Mouse (Mus musculus) limb, embryonic 15.5 days (tissue): ENCODE measurements around the gene Kcng3. TPM values are rescaled to one million over a fixed set of nuclear protein-coding genes. Genes with fewer than 3 reads are reported as not detected.
A peak's percentile ranks its signal among the peaks of the same experiment; 100 is the strongest.

Experiments used
- ATAC-seq: fragments of 200-750 bp; cut with Nextera tagmentation; 2 replicates; pipeline ENCODE4 v1.8.0; 2017; ENCODE audit warnings: low read depth, moderate TSS enrichment; ENCODE audit not compliant: insufficient number of reproducible peaks, low FRiP score, low TSS enrichment
- H3K27ac ChIP-seq: fragments of 300-500 bp; sonication (generic); 2 replicates; pipeline ENCODE4 v1.5.1; 2015; ENCODE audit warnings: moderate library complexity, mild to moderate bottlenecking, inconsistent platforms
- H3K27me3 ChIP-seq: fragments of 300-500 bp; sonication (generic); 2 replicates; pipeline ENCODE4 v1.6.1; 2015; ENCODE audit warnings: inconsistent platforms
- H3K36me3 ChIP-seq: fragments of 300-500 bp; sonication (generic); 2 replicates; pipeline ENCODE4 v1.6.1; 2015; ENCODE audit warnings: inconsistent platforms
- H3K4me1 ChIP-seq: fragments of 300-500 bp; sonication (generic); 2 replicates; pipeline ENCODE4 v1.6.1; 2015; ENCODE audit warnings: inconsistent platforms
- H3K4me2 ChIP-seq: fragments of 300-500 bp; sonication (generic); 2 replicates; pipeline ENCODE4 v1.6.1; 2015; ENCODE audit warnings: mild to moderate bottlenecking, inconsistent platforms
- H3K4me3 ChIP-seq: fragments of 300-500 bp; sonication (generic); 2 replicates; pipeline ENCODE4 v1.5.1; 2015; ENCODE audit warnings: mild to moderate bottlenecking, inconsistent platforms
- H3K9ac ChIP-seq: fragments of 300-500 bp; sonication (generic); 2 replicates; pipeline ENCODE4 v1.6.1; 2015; ENCODE audit warnings: inconsistent platforms
- H3K9me3 ChIP-seq: fragments of 300-500 bp; sonication (generic); 2 replicates; pipeline ENCODE4 v1.6.1; 2016; ENCODE audit warnings: inconsistent platforms
- WGBS: fragments of 180-500 bp; shearing (Covaris S2); methylation state at CpG from one replicate; pipeline ENCODE4 v1.1.7; 2015; 5-methylcytosine and 5-hydroxymethylcytosine counted together
- polyA plus RNA-seq: library from polyadenylated mRNA; unstranded; fragments of >200 nt; fragmentation: Nextera tagmentation; extraction: Ambion mirVana; gene quantifications from 2 replicates; pipeline ENCODE4 v1.2.1, GENCODE M21; 2015

The Kcng3 gene
- polyA plus RNA-seq, 1 experiment from 2014 or later: not detected

DNA sequence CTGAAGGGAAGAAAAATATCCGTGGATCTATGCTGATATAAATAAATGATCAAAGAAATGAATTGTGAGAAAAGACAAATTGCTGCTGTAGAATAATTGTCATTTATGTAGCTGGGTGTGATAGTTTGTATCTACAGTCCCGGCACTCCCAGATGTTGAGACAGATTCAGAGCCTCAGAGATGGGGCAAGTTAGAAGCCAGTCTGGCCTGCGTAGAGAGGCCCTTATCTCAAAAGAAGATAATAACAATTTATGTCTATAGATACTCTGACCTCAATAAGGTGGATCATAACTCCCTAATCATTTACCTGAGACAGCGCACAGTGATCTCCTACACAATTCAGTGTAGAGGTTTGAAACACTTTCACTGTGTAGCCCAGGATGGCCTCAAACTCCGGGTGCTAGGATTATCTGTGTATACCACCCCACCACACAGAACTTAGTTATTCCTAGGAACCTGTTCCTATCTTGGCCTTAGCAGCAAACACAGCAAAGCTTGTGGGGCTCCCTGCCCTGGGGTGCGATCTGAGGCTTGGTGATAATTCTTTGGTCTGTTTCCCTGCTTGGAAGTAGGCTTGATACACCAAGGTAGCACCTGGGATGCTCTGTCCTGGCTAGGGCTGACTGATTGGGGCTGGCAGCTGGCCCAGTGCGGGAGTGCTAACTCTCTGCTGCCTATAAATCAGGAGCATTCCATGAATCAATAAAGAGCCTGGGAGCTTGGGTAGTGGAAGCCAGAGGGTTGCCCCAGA, 19.4 kb upstream of the Kcng3 start:
- H3K4me3 ChIP-seq: no peak overlapping the region
- H3K9me3 ChIP-seq: no peaks in the 10 kb centered on the region
- WGBS: 80% methylated on average over 7 of the region's 7 CpGs
- H3K4me1 ChIP-seq: no peaks in the 10 kb centered on the region
- H3K4me2 ChIP-seq: no peak overlapping the region
- no peaks in the 10 kb centered on the region for H3K36me3 ChIP-seq
- no peaks in the 10 kb centered on the region for H3K27me3 ChIP-seq
- no peak overlapping the region for H3K9ac ChIP-seq
- no peak overlapping the region for H3K27ac ChIP-seq
- no peak for ATAC-seq

DNA sequence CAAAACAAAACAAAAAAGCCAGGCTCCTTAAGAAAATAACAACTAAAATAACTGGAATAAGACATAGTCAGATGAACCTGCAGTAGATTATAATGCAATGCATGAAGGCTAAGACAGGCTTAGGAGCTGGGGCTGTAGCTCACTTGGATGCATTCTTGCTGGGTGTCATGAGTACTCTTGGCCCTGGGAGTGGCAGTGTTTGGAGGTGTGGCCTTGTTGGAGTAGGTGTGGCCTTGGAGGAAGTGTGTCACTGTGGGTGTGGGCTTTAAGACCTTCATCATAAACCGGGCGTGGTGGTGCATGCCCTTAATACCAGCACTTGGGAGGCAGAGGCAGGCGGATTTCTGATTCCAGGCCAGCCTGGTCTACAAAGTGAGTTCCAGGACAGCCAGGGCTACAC, 18.3 kb upstream of the Kcng3 start:
- no peak for ATAC-seq
- Histone ChIP-seq H3K36me3 (no peaks in the 10 kb centered on the region), H3K9me3 (no peaks in the 10 kb centered on the region), H3K27ac (no peak overlapping the region), H3K4me2 (no peak overlapping the region), H3K27me3 (no peaks in the 10 kb centered on the region), H3K4me1 (no peaks in the 10 kb centered on the region), H3K4me3 (no peak overlapping the region), H3K9ac (no peak overlapping the region)
- 84% methylated on average over 3 of the region's 3 CpGs for WGBS

DNA sequence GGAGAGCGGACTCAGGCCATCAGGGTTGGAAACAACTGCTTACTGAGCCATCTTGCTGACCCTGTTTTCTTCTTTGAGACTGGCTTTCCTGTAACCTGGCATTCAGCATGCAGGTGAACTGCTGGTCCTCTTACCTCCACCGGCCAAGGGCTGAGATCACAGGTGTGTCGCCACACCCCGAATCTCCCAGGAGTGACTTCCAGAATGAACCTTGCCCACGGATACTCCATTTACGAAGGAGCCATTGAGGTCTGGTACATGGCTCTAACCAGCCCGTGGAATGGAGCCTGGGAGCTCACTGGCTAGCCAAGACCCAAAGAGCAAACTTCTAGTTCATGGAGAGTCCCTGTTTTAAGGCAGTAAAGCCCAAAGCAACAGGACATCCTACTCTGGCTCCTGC, 15.7 kb upstream of the Kcng3 start:
- Histone ChIP-seq H3K36me3 (no peaks in the 10 kb centered on the region), H3K27ac (no peak overlapping the region), H3K9ac (no peak overlapping the region), H3K4me3 (no peak overlapping the region), H3K4me2 (no peak overlapping the region), H3K27me3 (no peaks in the 10 kb centered on the region), H3K4me1 (no peaks in the 10 kb centered on the region), H3K9me3 (no peaks in the 10 kb centered on the region)
- 88% methylated on average over 7 of the region's 7 CpGs for WGBS
- no peak for ATAC-seq

DNA sequence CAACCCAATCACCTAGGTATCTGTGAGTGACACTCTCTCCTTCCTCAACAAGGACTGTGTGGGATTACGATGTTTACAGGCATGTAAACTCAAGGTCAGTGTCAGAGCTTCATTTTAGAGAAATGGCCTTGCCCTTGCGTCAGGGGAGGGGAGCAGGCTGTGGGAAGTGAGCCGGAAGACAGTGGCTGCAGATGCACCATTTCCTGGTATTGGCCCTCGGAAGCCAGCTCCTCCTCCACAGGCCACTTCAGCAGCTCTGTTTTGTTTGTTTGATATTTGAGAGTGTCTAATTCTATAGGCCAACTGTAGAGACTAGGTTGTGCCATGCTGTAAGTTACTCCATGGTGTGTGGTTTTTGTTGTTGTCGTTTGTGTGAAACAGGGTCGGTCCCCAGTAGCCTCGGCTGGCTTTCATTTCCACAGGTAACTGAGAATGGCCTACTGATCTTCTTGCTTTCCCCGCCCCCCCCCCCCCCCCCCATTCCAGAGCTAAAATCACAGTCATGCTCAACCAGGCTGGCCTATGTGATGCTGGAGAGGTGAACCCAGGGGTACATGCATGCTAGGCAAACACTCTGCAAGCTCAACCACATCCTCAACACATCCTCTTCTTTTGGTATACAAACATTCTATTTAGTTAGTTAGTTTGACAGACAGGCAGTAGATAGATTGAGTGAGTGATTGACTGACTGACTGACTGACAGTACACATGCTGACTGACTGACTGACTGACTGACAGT, 14.9 kb upstream of the Kcng3 start:
- Histone ChIP-seq H3K36me3 (no peaks in the 10 kb centered on the region), H3K27ac (no peak overlapping the region), H3K9ac (no peak overlapping the region), H3K4me2 (no peak overlapping the region), H3K9me3 (no peaks in the 10 kb centered on the region), H3K27me3 (no peaks in the 10 kb centered on the region), H3K4me3 (no peak overlapping the region), H3K4me1 (no peaks in the 10 kb centered on the region)
- 79% methylated on average over 8 of the region's 8 CpGs for WGBS
- ATAC-seq: no peak

DNA sequence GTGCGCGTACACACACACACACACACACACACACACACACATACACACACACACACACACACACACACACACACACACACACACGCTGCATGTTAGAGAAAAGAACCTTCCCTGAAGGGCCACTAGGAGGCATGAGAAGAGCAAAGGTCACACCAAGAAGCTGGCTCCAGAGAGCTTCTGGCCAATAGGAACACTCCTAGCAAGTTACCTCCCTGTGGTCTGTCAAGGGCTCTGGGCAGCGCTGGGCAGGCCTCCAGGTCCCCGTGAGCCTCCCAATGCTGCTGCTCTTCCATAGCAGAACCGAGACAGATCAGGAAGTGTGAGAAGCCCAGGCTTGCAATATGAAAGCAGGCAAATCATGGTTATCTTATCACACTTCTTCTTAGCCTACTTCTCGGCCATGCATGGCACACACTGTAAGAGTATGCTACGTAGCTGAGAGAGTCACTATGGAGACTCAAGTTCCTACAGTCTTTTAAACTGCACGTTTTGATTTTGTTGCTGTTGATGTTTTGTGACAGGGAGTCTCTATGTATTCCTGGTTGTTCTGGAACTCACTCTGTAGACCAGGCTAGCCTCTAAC, 13.6 kb upstream of the Kcng3 start:
- Histone ChIP-seq H3K9ac (no peak overlapping the region), H3K27me3 (no peaks in the 10 kb centered on the region), H3K9me3 (no peaks in the 10 kb centered on the region), H3K4me1 (no peaks in the 10 kb centered on the region), H3K4me3 (no peak overlapping the region), H3K36me3 (no peaks in the 10 kb centered on the region), H3K4me2 (no peak overlapping the region), H3K27ac (no peak overlapping the region)
- WGBS: 56% methylated on average over 9 of the region's 9 CpGs
- ATAC-seq: no peak

DNA sequence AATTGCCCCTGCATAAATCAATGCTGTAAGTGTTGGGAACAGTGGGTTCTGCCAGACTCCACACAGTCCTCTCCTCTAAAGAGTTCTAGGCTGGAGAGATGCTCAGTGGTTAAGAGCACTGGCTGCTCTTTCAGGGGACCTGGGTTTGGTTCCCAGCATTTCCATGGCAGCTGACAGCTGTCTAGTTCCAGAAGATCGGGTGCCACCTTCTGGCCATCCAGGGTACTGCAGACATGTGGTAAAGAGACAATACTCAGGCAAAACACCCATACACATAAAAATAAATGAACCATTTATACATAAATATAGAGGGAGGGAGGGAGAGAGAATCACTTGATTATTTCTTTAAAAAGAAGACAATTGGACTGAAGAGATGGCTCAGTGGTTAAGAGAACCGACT, 5.7 kb upstream of the Kcng3 start:
- Histone ChIP-seq H3K9me3 (no peaks in the 10 kb centered on the region), H3K27ac (no peak overlapping the region), H3K4me2 (no peak overlapping the region), H3K36me3 (no peaks in the 10 kb centered on the region), H3K27me3 (peaks cover 22% of the 10 kb centered on the region), H3K4me1 (peaks cover 8% of the 10 kb centered on the region), H3K9ac (no peak overlapping the region), H3K4me3 (no peak overlapping the region)
- ATAC-seq: no peak
- WGBS: 82% methylated on average over 2 of the region's 2 CpGs

DNA sequence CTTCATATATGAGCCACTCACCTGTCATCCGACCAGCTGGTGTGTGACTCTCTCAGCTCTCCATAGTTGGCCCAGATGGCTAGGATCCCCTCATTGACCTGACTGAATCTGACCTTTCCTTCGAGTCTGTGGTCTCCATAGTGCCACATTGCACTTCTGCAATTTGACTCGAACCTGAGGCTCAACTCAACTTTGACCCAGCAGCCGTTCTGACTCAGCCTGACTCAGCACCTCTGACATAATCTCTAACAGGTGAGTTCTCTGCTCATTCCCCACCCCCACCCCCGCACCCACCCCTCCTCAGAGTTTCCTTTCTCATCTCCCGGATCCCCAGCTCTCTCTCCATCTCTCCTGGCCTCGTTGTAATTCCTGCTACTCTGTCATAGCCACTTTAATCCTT, 4.7 kb upstream of the Kcng3 start:
- Histone ChIP-seq H3K27me3 (peaks cover 32% of the 10 kb centered on the region), H3K4me2 (no peak overlapping the region), H3K9ac (no peak overlapping the region), H3K27ac (no peak overlapping the region), H3K4me3 (no peak overlapping the region), H3K9me3 (no peaks in the 10 kb centered on the region), H3K4me1 (peaks cover 17% of the 10 kb centered on the region), H3K36me3 (no peaks in the 10 kb centered on the region)
- 74% methylated on average over 7 of the region's 7 CpGs for WGBS
- no peak for ATAC-seq

DNA sequence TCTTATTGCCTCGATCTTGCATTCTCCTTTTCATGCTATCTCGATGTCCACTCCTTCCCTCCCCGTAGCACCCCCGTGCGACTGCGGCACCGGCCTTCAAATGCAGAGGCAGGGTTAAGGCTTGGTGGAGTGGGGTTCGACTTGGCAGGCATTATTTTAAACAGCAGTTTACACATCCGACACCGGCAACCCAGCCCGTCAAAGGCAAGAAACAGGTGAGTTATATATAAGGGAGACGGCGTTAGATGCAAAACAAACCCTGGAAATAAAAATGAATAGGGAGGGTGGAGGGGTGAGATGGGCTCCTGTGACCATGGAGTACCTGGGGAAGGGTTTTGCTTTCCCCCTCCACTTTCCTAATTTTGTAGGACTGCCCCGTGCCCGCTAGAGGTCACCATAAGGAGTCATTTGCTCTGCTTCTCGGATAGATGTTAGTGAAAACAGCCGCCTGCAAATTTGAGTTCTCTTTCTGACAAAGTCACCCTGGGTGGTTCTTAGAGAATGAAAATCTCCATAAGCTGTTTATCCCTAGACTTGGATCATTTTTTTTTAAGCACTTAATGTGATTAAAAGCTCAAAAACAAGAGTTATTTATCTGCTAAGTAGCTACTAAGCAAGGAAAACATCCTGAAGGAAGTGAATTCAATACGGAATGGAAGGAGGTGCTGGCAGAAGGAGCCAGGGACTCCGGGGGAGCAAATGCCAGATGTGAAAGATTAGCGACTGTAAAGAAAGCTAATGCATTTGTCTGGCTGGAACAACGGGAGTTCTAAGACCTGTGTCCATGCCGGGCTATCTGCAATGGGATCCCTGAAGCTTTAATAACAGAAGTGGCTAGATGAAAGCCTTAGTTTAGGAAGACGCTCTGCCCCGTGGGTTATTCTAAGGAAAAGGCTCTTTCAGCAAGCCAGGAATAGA, 1.2 kb upstream of the Kcng3 start:
- peaks cover 65% of the 10 kb centered on the region for H3K27me3 ChIP-seq
- H3K9me3 ChIP-seq: no peaks in the 10 kb centered on the region
- no peaks in the 10 kb centered on the region for H3K36me3 ChIP-seq
- H3K27ac ChIP-seq: no peak overlapping the region
- peaks cover 26% of the 10 kb centered on the region for H3K4me1 ChIP-seq
- H3K9ac ChIP-seq: no peak overlapping the region
- peak overlapping the region; percentile 53 for H3K4me3 ChIP-seq
- ATAC-seq: no peak
- peak overlapping the region; percentile 98 for H3K4me2 ChIP-seq
- 2% methylated on average over 24 of the region's 24 CpGs for WGBS

DNA sequence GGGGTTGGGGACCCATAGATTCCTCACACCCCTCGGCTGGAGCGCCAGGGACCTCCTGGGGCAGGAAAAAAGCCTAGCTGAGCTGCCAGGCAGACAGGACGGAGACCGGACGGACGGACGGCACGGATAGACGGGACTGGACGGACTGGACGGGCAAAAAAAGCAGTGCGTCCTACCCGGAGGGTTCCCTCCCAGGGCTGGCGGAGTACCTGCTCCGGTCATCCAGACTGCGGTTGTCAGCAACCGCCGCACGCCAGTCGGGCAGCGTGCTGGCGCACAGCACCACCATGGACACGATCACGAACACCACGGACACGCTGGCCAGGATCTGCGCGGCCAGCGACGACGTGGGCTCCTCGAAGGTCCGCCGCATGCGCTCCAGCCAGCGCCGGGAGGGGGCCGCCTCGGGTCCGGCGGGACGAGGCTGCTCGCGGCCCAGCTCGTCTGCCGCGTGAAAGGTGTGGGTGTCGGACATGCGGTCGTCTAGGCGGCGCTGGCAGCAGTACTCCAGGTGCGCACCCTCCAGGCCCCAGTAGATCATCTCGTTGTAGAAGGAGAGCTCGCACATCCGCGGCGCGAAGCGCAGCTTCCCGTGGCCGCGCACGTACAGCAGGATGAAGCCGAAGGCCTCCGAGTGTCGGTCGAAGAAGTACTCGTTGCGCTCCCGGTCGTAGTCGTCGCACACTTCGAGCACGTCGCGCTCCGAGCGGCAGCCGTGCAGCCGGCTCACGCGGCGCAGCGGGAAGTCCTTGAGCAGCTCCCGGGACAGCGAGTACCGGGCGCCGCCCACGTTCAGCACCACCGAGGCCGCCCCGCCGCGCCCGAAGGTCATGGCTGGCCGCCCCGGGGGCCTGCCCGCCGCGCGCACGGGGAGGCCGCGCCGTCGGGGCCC, 662 bp downstream of the Kcng3 start:
- Histone ChIP-seq H3K9me3 (no peaks in the 10 kb centered on the region), H3K36me3 (no peaks in the 10 kb centered on the region), H3K4me1 (peaks cover 26% of the 10 kb centered on the region), H3K4me3 (peak overlapping the region; percentile 53), H3K27ac (no peak overlapping the region), H3K27me3 (peaks cover 80% of the 10 kb centered on the region), H3K4me2 (peak overlapping the region; percentile 98), H3K9ac (peak overlapping the region; percentile 42)
- no peak for ATAC-seq
- WGBS: under 1% methylated on average over 99 of the region's 109 CpGs

DNA sequence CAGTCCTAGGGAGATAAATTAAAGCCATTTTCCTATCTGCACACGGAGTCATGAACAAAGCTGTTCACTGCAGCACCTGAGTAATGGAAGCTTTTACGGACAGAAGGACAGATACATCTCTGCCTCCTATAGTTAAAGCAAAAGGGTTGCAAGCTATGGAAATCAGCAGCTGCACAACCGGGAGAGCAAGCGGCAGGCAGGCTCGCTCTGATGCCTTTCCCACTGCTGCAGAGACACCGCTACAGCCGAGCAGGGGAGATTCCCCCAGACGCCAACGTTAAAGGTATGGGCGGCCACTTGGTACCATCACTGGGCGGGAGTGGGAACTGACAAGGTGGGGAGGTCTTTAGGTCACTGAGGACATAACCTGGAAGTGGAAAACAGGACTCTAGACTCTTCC, 17.8 kb downstream of the Kcng3 start:
- H3K4me2 ChIP-seq: no peak overlapping the region
- no peak for ATAC-seq
- no peaks in the 10 kb centered on the region for H3K36me3 ChIP-seq

DNA sequence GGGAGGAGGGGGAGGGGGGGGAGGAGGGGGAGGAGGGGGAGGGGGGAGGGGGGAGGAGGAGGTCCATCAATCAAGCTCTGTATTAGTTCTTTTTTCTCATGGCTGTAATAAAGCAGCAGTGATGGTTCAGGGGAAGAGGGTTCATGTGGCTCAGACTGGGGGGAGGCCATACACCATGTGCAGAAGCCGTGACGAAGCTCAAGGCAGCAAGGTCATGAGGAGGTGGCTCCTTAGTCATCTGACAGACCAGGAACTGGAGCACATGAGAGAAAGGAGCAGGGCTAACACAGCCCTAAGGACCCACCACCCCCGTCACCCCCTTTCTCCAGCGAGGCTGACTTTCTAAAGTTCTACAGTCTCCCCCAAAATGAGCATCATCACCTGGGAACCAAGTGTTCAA, 22.2 kb downstream of the Kcng3 start:
- H3K9ac ChIP-seq: no peak overlapping the region
- H3K27me3 ChIP-seq: no peaks in the 10 kb centered on the region
- no peaks in the 10 kb centered on the region for H3K4me1 ChIP-seq
- H3K4me2 ChIP-seq: no peak overlapping the region
- no peaks in the 10 kb centered on the region for H3K36me3 ChIP-seq
- H3K27ac ChIP-seq: no peak overlapping the region
- no peak overlapping the region for H3K4me3 ChIP-seq
- WGBS: 80% methylated on average over 4 of the region's 4 CpGs
- ATAC-seq: no peak
- peaks cover 2% of the 10 kb centered on the region; the same call in 1 of the 2 replicates for H3K9me3 ChIP-seq

More for the DNA sequence above, 17.8 kb downstream of the Kcng3 start:
- Histone ChIP-seq H3K9ac (no peak overlapping the region), H3K27me3 (no peaks in the 10 kb centered on the region), H3K9me3 (no peaks in the 10 kb centered on the region), H3K4me3 (no peak overlapping the region), H3K4me1 (no peaks in the 10 kb centered on the region), H3K27ac (no peak overlapping the region)
- WGBS: 24% methylated on average over 11 of the region's 11 CpGs
